Mouse (Mus musculus) gastrocnemius, postnatal 25 days (tissue): ENCODE data around the gene Proca1. TPM values are rescaled to one million over a fixed set of nuclear protein-coding genes. Genes with fewer than 3 reads are reported as not detected.
"Not testable (repeated sequence)": the region's sequence is repeated elsewhere in the genome, so short reads cannot be mapped to it uniquely, and the experiment has no call there.

Experiments
- DNase-seq: peaks from one replicate; pipeline ENCODE4 v3.0.0; 2022
- total RNA-seq, 2 experiments: library from RNA; stranded (reverse); gene quantifications; 1 replicate in 1 of 2; 2 replicates in 1 of 2; pipeline ENCODE4 v1.2.3; 2021

The Proca1 gene
- total RNA-seq, 2 experiments from 2014 or later = 0.28 to 1.3 TPM

DNA sequence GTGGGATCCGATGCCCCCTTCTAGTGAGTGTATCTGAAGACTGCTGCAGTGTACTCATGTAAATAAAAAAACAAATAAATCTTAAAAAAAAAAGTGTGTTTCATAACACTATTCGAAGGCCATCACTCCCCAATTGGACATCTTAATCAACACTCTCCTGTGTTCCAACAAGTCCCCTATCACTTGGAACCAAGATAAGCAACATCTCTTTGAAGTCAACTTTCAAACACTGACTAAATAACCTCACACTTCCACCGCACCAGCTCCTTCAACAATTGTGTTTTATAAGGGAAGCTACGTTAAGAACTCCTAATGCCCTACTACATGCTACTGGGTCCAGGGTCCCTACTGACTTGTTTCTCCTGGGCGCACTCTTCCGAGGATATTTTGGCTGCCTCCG, 10.7 kb upstream of the Proca1 start:
- DNase-seq = no peak

DNA sequence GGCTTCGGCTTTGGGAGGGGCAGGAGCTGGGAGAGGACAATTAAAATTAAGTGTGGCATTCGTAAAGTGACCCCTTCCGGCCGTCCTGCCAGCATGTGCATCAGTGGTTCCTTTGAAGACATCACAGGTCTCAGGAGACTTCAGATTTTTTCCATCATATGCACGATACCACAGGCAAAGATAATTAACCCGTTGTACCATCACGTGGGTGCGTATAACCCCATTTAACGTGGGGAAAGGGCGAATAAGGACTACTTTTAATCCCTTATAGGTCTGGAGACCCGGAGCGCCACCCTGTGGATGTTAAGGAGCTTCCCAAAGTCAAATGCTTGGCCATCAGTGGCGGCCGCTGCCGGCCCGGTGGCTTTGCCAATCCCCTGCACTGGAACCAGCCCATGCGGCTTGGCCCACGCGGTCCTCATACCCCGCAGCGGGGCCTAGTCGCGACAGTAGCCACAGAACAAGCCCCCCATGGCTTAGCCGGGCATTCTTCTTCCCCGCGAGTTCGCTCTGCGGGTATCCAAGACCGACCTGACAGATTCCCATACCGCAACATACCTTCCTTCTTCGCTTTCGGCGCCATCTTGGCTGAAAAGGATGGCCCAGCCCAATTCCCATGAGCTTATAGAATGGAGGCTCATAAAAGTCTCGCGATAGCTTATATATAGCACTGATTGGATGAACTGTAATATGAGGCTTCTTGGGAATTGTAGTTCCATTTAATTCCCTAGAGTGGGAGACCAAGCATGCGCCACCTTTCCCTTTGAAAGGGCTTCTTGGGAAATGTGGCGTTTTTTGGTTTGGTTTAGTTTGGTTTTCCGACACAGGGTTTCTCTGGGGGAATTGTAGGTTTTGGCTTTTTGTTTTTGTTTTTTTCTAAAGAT, 10.0 kb upstream of the Proca1 start, which contains the start of gene Rpl23a:
TSS of gene Rpl23a (minus strand) at position 624 of the 884 bp plus-strand sequence.
- DNase-seq = peak; percentile 79

GRCm38 (mm10) chr11:78183884-78184514, 9.2 kb upstream of the Proca1 start:
- no peak for DNase-seq

GRCm38 (mm10) chr11:78184702-78185101, 8.5 kb upstream of the Proca1 start:
- DNase-seq = not testable (repeated sequence)

GRCm38 (mm10) chr11:78188331-78189233, 4.6 kb upstream of the Proca1 start, which contains the start of gene Rab34:
Gene Rab34 (plus strand): TSS chr11:78188430.
- DNase-seq = peak; percentile 79

- DNase-seq = peak; percentile 53
These were observed 3.8 kb upstream of the Proca1 start for GRCm38 (mm10) chr11:78189234-78190040.

DNA sequence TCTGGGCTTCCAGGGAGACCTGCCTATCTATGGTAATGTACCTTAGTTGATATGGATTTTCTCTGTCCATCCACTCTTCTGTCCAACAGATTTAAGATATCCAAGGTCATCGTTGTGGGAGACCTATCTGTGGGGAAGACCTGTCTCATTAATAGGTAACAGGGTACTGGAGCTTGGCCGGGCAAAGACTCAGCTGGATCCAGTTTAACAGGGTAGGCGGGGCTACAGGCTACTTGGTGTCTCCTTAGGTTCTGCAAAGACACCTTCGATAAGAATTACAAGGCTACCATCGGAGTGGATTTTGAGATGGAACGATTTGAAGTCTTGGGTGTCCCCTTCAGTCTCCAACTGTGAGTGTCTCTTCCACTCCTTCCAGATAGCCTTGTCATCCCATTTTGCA, 3.2 kb upstream of the Proca1 start:
- no peak for DNase-seq

GRCm38 (mm10) chr11:78194411-78195100, 1.4 kb downstream of the Proca1 start:
- DNase-seq = peak; percentile 63

- no peak for DNase-seq
These were observed 2.1 kb downstream of the Proca1 start for GRCm38 (mm10) chr11:78195101-78195863.

DNA sequence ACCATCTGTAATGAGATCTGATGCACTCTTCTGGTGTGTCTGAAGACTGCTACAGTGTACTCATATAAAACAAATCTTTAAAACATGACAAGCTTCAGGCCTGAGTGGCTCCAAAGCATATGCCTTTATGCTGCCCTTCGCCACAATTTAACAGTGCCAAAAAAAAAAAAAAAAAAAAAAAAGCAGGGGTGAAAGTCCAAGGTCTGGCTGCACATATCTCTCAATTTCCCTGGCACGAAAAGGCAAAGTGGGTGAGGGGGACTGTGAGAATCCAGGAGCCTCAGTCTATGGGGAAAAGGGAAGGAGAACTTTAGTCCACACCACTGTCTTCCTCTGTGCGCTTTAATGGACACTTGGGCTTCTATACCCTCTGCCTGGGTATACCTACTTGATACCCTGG, 9.2 kb downstream of the Proca1 start:
- no peak for DNase-seq

DNA sequence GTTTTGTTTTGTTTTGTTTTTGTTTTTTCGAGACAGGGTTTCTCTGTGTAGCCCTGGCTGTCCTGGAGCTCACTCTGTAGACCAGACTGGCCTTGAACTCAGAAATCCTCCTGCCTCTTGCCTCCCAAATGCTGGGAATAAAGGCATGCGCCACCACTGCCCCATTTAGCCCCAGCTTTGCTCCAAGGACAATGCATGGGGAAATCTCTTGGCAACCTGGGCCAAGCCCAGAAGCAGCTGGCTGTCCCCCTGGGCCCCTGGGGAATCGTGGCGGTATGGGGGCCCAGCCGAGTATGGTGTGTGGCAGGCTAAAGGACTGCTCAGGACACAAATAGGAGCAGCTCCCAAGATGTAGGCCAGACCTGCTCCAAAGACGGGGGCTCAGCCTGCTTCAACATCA, 11.1 kb downstream of the Proca1 start:
- DNase-seq = no peak

GRCm38 (mm10) chr11:78205361-78206206, 12.4 kb downstream of the Proca1 start:
- DNase-seq = no peak

DNA sequence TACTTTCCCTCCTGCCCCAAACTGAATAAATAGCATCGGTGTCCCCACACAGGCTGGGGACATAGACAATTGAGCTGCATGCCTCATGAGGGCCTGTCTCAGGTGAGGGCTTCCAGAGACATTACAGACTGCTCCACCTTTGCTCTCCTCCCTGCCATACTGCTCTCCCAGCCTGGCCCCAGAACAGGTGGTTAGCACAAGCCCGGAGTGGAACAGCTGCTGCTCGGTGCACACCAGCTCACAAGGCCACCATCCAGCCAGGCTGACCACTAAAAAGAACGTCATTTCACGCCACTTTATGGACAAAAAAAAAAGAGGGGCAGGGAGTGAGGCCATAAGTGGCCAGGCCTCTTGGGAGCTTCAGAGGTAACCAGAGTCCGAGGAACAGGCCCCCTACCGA, 14.0 kb downstream of the Proca1 start:
- no peak for DNase-seq

- no peak for DNase-seq
These were observed 16.7 kb downstream of the Proca1 start for GRCm38 (mm10) chr11:78209886-78210285.

GRCm38 (mm10) chr11:78210615-78211014, 17.4 kb downstream of the Proca1 start:
- DNase-seq = no peak

- no peak for DNase-seq
These were observed 18.3 kb downstream of the Proca1 start for GRCm38 (mm10) chr11:78211513-78211912.

- DNase-seq = no peak
These were observed 20.1 kb downstream of the Proca1 start for GRCm38 (mm10) chr11:78213086-78213817.

GRCm38 (mm10) chr11:78215709-78216317, 22.6 kb downstream of the Proca1 start:
- no peak for DNase-seq
